Mouse (Mus musculus): ENCODE measurements around the gene Zfp963. TPM values are rescaled to one million over a fixed set of nuclear protein-coding genes. Genes with fewer than 3 reads are reported as not detected.

The Zfp963 gene
- polyA plus RNA-seq, 1 experiment from 2014 or later = 6.5 TPM

DNA sequence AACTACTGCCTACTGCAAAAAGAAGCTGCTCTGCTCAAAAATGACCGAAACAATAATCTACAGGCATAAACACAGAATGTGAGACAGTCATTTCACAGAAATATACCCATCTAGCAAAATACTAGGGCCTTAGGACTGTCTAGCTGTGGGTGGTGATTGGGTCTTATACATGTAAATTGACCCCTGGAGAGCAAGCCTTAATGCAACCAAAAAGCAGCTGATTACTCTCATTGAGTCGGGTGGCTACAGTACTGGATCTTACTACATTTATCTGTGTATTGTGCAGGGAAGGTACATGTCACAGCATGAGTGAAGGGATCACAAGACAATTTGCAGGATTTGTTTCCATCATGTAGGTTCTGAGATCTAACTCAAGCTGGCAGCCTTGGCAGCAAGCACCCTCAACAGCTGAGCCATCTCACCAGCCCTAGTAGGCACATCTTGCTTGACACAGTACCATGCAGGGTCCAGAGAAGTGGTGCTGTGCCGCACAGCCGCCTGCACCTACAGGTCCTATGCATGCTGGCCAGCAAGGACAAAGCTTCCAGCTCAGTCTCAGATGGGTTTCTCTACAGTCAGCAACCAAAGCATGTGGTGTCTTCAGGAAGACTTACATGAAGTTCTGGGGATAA lies 12.2 kb upstream of the Zfp963 start:
- Histone ChIP-seq H3K27me3 (replicated peaks; ENCODE audit: control insufficient read depth, insufficient read depth, low read length) (no peaks in the 10 kb centered on the region), H3K4me1 (ENCODE audit: control insufficient read depth, insufficient read depth, low read depth, low read length) (no peaks in the 10 kb centered on the region), H3K9ac (ENCODE audit: low read depth, low read length) (no peak overlapping the region), H3K4me3 (ENCODE audit: low read length) (no peak overlapping the region), H3K4me2 (ENCODE audit: low read length) (no peak overlapping the region), H3K9me3 (ENCODE audit: control insufficient read depth, low read length) (0 out of 2 replicates have a peak, but pooled peaks cover 5% of the 10 kb centered on the region), H3K27ac (ENCODE audit: low read depth, low read length) (no peak overlapping the region), H3K36me3 (ENCODE audit: control insufficient read depth, insufficient read depth, low read length) (peaks cover 44% of the 10 kb centered on the region)
- no peak for ATAC-seq
- WGBS = 88% methylated on average over 4 of the region's 4 CpGs

DNA sequence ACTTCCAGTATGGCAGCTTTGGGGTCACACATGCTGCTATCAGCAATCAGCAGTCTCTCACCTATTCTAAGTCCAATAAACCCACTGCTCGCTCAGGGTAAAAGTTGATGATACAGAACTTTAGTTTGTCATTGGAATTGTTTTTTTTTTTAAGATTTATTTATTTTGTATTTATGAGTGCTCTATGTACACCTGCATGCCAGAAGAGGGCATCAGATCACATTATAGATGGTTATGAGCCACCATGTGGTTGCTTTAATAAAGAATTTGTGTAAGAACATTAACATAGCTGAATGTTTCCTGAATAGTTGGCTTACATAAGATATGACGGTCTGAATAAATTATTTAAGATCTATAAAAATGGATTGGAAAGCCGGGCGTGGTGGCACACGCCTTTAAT lies 8.5 kb upstream of the Zfp963 start:
- no peak for ATAC-seq
- H3K36me3 ChIP-seq (ENCODE audit: control insufficient read depth, insufficient read depth, low read length) = peaks cover 12% of the 10 kb centered on the region; the same call in 1 of the 2 replicates

DNA sequence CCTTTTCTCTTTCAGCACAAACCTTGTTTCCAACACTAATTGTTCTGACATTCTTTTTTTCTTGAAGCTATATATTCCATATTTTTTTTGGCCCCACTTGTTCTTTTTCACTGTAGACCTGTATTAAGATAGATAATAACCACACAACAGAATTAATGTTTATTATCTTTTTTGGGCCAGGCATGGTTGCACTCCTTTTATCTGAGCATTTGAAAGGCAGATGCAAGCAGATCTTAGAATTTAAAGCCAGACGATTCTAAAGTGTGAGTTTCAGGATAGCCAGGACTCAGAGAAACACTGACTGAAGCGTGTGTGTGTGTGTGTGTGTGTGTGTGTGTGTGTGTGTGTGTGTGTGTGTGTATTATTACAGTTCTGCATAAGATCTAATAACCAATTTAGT lies 2.7 kb upstream of the Zfp963 start:
- H3K4me1 ChIP-seq (ENCODE audit: control insufficient read depth, insufficient read depth, low read depth, low read length) = peaks cover 10% of the 10 kb centered on the region
- no peak overlapping the region for H3K4me3 ChIP-seq (ENCODE audit: low read length)
- no peaks in the 10 kb centered on the region for H3K9me3 ChIP-seq (ENCODE audit: control insufficient read depth, low read length)
- WGBS = 90% methylated on average over 2 of the region's 2 CpGs
- H3K27me3 ChIP-seq (replicated peaks; ENCODE audit: control insufficient read depth, insufficient read depth, low read length) = no peaks in the 10 kb centered on the region
- H3K36me3 ChIP-seq (ENCODE audit: control insufficient read depth, insufficient read depth, low read length) = 0 out of 2 replicates have a peak, but pooled peaks cover 2% of the 10 kb centered on the region
- H3K9ac ChIP-seq (ENCODE audit: low read depth, low read length) = no peak overlapping the region
- H3K27ac ChIP-seq (ENCODE audit: low read depth, low read length) = no peak overlapping the region
- ATAC-seq = no peak
- H3K4me2 ChIP-seq (ENCODE audit: low read length) = no peak overlapping the region

More for the DNA sequence above, 8.5 kb upstream of the Zfp963 start:
- Histone ChIP-seq H3K4me2 (ENCODE audit: low read length) (no peak overlapping the region), H3K27ac (ENCODE audit: low read depth, low read length) (no peak overlapping the region), H3K9ac (ENCODE audit: low read depth, low read length) (no peak overlapping the region), H3K27me3 (replicated peaks; ENCODE audit: control insufficient read depth, insufficient read depth, low read length) (no peaks in the 10 kb centered on the region), H3K4me1 (ENCODE audit: control insufficient read depth, insufficient read depth, low read depth, low read length) (no peaks in the 10 kb centered on the region), H3K9me3 (ENCODE audit: control insufficient read depth, low read length) (no peaks in the 10 kb centered on the region), H3K4me3 (ENCODE audit: low read length) (no peak overlapping the region)
- WGBS = 95% methylated on average over 5 of the region's 5 CpGs

DNA sequence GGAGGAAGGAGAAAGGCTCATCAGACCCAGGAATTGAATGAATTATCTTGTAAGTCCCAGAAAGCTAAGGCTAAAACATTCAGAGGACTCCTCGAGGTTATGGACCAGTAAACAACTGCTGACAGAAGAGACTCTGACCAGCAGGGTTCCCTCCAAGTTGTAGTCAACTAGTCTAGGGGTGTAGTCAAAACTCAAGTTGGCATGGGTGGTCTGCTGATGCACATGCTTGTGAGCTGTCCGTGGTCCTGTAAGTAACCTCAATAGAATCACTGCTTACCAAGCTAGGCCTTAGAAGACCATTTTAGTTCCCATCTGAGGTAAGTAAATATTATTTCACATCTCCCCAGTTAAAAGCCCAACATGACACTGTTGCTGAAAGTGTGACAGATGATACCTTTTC lies 8.5 kb downstream of the Zfp963 start:
- no peak overlapping the region for H3K27ac ChIP-seq (ENCODE audit: low read depth, low read length)
- H3K27me3 ChIP-seq (replicated peaks; ENCODE audit: control insufficient read depth, insufficient read depth, low read length) = no peaks in the 10 kb centered on the region
- no peak overlapping the region for H3K4me3 ChIP-seq (ENCODE audit: low read length)
- 75% methylated on average over 2 of the region's 2 CpGs for WGBS
- no peak overlapping the region for H3K4me2 ChIP-seq (ENCODE audit: low read length)
- no peak overlapping the region for H3K9ac ChIP-seq (ENCODE audit: low read depth, low read length)
- no peaks in the 10 kb centered on the region for H3K4me1 ChIP-seq (ENCODE audit: control insufficient read depth, insufficient read depth, low read depth, low read length)
- peaks cover 2% of the 10 kb centered on the region for H3K36me3 ChIP-seq (ENCODE audit: control insufficient read depth, insufficient read depth, low read length)
- no peaks in the 10 kb centered on the region for H3K9me3 ChIP-seq (ENCODE audit: control insufficient read depth, low read length)
- ATAC-seq = no peak

DNA sequence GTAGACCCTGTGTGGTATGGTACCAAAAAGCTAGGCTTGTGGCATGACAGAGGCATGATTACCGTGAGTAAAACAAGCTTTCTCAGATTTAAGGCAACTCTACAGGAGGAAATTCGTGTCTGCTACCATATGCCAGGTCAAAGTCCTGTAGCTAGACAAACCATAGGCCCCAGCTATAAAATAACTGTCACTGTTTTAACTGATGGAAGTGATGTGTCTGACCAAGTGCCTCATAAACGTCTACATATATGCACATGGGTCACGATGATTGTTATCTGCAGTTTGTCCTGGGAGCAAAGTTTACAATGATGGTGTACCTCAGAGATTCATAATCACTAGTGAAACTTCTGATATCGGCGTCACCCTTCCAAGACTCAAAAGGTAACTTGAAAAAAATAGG lies 9.0 kb downstream of the Zfp963 start:
- H3K4me2 ChIP-seq (ENCODE audit: low read length) = no peak overlapping the region
- no peak for ATAC-seq
- 89% methylated on average over 6 of the region's 6 CpGs for WGBS

DNA sequence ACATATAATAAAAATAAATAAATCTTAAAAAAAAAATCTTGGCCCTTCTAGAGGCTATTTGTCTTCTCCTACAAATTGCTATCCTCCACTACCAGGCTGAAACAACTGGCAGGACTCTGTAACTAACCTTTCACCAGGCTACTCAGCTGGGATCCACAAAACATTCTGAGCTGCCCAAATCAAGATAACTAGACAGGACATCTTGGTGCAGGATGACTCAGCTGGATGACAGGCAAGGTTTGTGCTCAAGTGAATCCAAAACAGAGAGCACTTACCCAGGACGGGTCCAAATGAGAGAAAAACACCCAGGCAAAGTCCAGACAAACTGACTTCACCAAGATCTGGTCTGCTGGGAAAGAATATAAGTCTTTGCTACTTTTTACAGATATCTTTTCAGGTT lies 14.3 kb downstream of the Zfp963 start:
- H3K9me3 ChIP-seq (ENCODE audit: control insufficient read depth, low read length) = no peaks in the 10 kb centered on the region
- no peaks in the 10 kb centered on the region for H3K36me3 ChIP-seq (ENCODE audit: control insufficient read depth, insufficient read depth, low read length)
- H3K9ac ChIP-seq (ENCODE audit: low read depth, low read length) = no peak overlapping the region
- no peak for ATAC-seq
- H3K4me1 ChIP-seq (ENCODE audit: control insufficient read depth, insufficient read depth, low read depth, low read length) = no peaks in the 10 kb centered on the region
- no peak overlapping the region for H3K4me3 ChIP-seq (ENCODE audit: low read length)
- no peaks in the 10 kb centered on the region for H3K27me3 ChIP-seq (replicated peaks; ENCODE audit: control insufficient read depth, insufficient read depth, low read length)
- no peak overlapping the region for H3K27ac ChIP-seq (ENCODE audit: low read depth, low read length)
- WGBS = 86% methylated on average over 1 of the region's 1 CpGs
- H3K4me2 ChIP-seq (ENCODE audit: low read length) = no peak overlapping the region

More for the DNA sequence above, 9.0 kb downstream of the Zfp963 start:
- Histone ChIP-seq H3K36me3 (ENCODE audit: control insufficient read depth, insufficient read depth, low read length) (peaks cover 2% of the 10 kb centered on the region), H3K4me1 (ENCODE audit: control insufficient read depth, insufficient read depth, low read depth, low read length) (no peaks in the 10 kb centered on the region), H3K4me3 (ENCODE audit: low read length) (no peak overlapping the region), H3K27ac (ENCODE audit: low read depth, low read length) (no peak overlapping the region), H3K9me3 (ENCODE audit: control insufficient read depth, low read length) (no peaks in the 10 kb centered on the region), H3K9ac (ENCODE audit: low read depth, low read length) (no peak overlapping the region), H3K27me3 (replicated peaks; ENCODE audit: control insufficient read depth, insufficient read depth, low read length) (no peaks in the 10 kb centered on the region)

DNA sequence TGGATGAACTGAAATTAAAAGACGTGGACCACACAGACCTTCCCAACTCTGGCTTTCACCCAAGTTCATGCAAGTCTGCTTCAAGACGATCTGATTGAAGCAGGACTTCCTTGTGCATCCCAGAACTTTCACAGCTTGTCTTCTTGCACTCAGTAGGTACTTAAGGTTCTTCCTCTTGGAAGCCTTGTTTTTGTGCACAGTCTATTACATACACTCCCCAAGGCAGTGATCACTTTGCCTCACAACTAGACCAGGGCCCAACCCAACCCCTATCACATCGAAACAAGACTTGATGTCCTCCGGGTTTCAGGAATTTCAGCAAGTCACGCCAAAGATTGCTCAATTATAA lies 32.6 kb downstream of the Zfp963 start:
- H3K4me2 ChIP-seq (ENCODE audit: low read length) = peak overlapping the region; percentile 73
- WGBS = 49% methylated on average over 5 of the region's 5 CpGs
- peak; percentile 21 for ATAC-seq
- peak overlapping the region; percentile 45 for H3K9ac ChIP-seq (ENCODE audit: low read depth, low read length)
- no peaks in the 10 kb centered on the region for H3K9me3 ChIP-seq (ENCODE audit: control insufficient read depth, low read length)
- H3K27me3 ChIP-seq (replicated peaks; ENCODE audit: control insufficient read depth, insufficient read depth, low read length) = no peaks in the 10 kb centered on the region
- H3K27ac ChIP-seq (ENCODE audit: low read depth, low read length) = peak overlapping the region; percentile 70
- H3K4me1 ChIP-seq (ENCODE audit: control insufficient read depth, insufficient read depth, low read depth, low read length) = peaks cover 27% of the 10 kb centered on the region
- H3K36me3 ChIP-seq (ENCODE audit: control insufficient read depth, insufficient read depth, low read length) = no peaks in the 10 kb centered on the region
- peak overlapping the region; percentile 40 for H3K4me3 ChIP-seq (ENCODE audit: low read length)

DNA sequence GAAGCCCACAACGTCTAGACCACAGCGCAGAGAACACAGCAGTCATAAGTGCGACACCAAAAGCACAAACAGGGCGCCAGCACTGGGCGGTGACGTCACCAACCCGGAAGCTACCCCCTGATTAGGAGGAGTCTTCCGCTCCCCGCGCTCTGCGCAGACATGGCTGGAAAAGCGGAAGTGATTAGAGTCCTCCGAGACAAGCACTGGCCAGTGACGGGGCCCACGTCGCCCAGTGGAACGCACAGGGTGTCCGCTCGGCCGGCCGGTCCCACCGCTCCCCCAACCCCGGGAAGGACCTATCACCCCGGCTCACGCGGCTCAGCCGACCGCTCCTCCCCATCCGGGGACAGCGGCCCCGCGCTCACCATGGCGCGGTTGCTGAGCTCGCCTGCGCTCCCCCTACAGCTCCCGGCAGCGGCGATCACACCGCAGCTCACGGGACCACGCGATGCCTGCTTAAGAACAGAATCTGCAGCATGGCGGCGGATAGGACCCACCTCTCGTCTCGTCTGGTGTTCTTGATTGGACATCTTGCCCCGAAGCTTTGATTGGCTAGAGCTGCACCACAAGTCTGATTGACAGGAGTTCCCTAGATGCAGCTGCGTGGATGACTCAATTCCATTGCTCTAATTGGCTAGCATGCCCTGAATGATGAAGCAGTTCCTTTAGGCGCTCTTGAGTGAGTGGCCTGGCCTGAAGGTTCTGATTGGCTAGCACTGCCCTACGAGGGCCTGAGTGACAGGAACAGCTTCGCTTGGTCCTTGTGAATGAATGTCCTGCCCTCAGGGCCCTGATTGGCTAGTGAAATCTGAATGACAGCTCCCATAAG lies 33.2 kb downstream of the Zfp963 start:
- Histone ChIP-seq H3K9ac (ENCODE audit: low read depth, low read length) (peak overlapping the region; percentile 99), H3K4me2 (ENCODE audit: low read length) (peak overlapping the region; percentile 73), H3K4me1 (ENCODE audit: control insufficient read depth, insufficient read depth, low read depth, low read length) (peaks cover 27% of the 10 kb centered on the region), H3K9me3 (ENCODE audit: control insufficient read depth, low read length) (no peaks in the 10 kb centered on the region), H3K27ac (ENCODE audit: low read depth, low read length) (peak overlapping the region; percentile 100), H3K36me3 (ENCODE audit: control insufficient read depth, insufficient read depth, low read length) (no peaks in the 10 kb centered on the region), H3K4me3 (ENCODE audit: low read length) (peak overlapping the region; percentile 96), H3K27me3 (replicated peaks; ENCODE audit: control insufficient read depth, insufficient read depth, low read length) (no peaks in the 10 kb centered on the region)
- ATAC-seq = peak; percentile 99
- WGBS = 0% methylated on average over 52 of the region's 52 CpGs

DNA sequence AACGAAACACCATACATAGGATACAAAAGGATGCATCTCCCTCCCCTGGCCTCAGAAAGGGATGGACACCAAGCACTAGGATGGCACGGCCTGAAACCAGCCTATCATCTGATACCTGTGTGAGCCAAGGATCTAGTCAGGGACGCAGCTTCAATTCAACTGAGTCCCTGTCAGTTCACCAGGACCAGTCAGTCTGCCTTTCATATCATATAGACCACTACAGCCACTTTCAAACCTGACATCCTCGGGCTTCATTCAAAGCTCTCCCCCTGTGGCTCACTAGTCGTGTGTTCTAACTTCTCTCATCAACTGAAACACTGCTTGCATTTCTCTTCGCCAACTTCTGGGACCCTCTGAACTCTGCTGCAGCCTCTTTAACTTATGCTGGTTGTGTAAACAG lies 34.4 kb downstream of the Zfp963 start:
- H3K4me2 ChIP-seq (ENCODE audit: low read length) = peak overlapping the region; percentile 47
- H3K36me3 ChIP-seq (ENCODE audit: control insufficient read depth, insufficient read depth, low read length) = 0 out of 2 replicates have a peak, but pooled peaks cover 2% of the 10 kb centered on the region
- no peak for ATAC-seq
- H3K9me3 ChIP-seq (ENCODE audit: control insufficient read depth, low read length) = no peaks in the 10 kb centered on the region
- 80% methylated on average over 6 of the region's 6 CpGs for WGBS
- H3K27me3 ChIP-seq (replicated peaks; ENCODE audit: control insufficient read depth, insufficient read depth, low read length) = no peaks in the 10 kb centered on the region
- H3K4me3 ChIP-seq (ENCODE audit: low read length) = peak overlapping the region; percentile 22
- H3K9ac ChIP-seq (ENCODE audit: low read depth, low read length) = peak overlapping the region; percentile 14; the same call in 1 of the 2 replicates
- H3K27ac ChIP-seq (ENCODE audit: low read depth, low read length) = no peak overlapping the region
- H3K4me1 ChIP-seq (ENCODE audit: control insufficient read depth, insufficient read depth, low read depth, low read length) = peaks cover 27% of the 10 kb centered on the region
